Mouse (Mus musculus) mammary gland, adult 2 months (tissue): Measurements from ENCODE around the gene Jph3. TPM values are rescaled to one million over a fixed set of nuclear protein-coding genes. Genes with fewer than 3 reads are reported as not detected.

Experiments
- polyA plus RNA-seq: library from polyadenylated mRNA; depleted of rRNA; stranded (reverse); fragments of >200 nt; gene quantifications from 2 replicates; pipeline ENCODE4 v1.2.3, GENCODE M21; 2012; ENCODE audit warnings: low replicate concordance; rRNA removed

The Jph3 gene
- 0.06 and 0.13 TPM in 2 replicates for polyA plus RNA-seq

GRCm38 (mm10) chr8:121729323-121729722, at the start of gene Jph3:
Jph3 (plus strand) TSS chr8:121729623.

GRCm38 (mm10) chr8:121829048-121829776, 99.8 kb downstream of the Jph3 start, which contains the start of gene Klhdc4:
Klhdc4 (minus strand) TSS chr8:121829569.

Other genes starting within 250 kb of the Jph3 start
- not detected in 2 replicates for gene 1700018B08Rik, start 185.3 kb upstream of the Jph3 start, polyA plus RNA-seq
- gene Fbxo31, start 150.8 kb upstream of the Jph3 start, polyA plus RNA-seq: 65.4 and 68.5 TPM in 2 replicates
- gene Map1lc3b, start 139.3 kb upstream of the Jph3 start, polyA plus RNA-seq: 104 and 161 TPM in 2 replicates
- 24.5 and 40.2 TPM in 2 replicates for gene Zcchc14, start 76.7 kb upstream of the Jph3 start, polyA plus RNA-seq
- gene Klhdc4, start 99.9 kb downstream of the Jph3 start, polyA plus RNA-seq: 15.5 and 17.9 TPM in 2 replicates
- gene Slc7a5, start 178.1 kb downstream of the Jph3 start, polyA plus RNA-seq: 18.2 and 24.8 TPM in 2 replicates
- gene Car5a, start 215.3 kb downstream of the Jph3 start, polyA plus RNA-seq: 0.55 TPM in 1 of 2 replicates, not detected in the other
- 48.5 and 75.6 TPM in 2 replicates for gene Banp, start 220.1 kb downstream of the Jph3 start, polyA plus RNA-seq